ENCODE assay signal across 32 mouse cellular contexts in the genomic region with DNA sequence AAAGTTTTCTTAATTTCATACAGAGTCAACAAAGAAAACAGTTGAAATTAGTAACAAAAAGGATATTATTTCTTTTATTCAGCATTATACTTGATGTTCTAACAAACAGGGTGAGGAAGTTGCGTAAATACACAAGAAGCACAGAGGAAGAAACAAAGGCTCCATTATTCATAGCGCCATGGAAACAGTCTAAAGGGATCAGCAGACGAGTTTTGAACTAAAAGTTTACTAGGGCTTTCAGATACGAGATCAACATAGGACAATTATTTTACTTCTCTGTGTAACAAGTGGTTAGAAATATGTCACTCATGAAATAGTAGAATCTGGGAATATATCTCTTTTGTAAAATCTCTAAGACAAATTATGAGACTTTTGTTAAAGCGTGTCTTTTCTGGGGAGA. TPM values are rescaled to one million over a fixed set of nuclear protein-coding genes. Genes with fewer than 3 reads are reported as not detected.
DNase-seq lines count a peak whose midpoint lies in the region; ATAC-seq and TF ChIP-seq lines count a peak whose summit lies in the region.
"Had no signal": no experiment of that assay in that cellular context is flagged by ENCODE, and none has a peak within 500 bp of the region (broad histone marks: within the 10 kb centered on the region; RNA-seq: fewer than 3 reads in every experiment).

No protein-coding gene starts in this region.

- H3K9ac ChIP-seq in hindbrain, embryonic 11.5 days (ENCODE audit: low read depth, low read length), result no peak overlapping the region
- H3K9ac ChIP-seq: embryonic facial prominence, embryonic 13.5 days; heart, embryonic 12.5 days; kidney, embryonic 15.5 days; liver, embryonic 14.5 days had no signal

- no peaks in the 10 kb centered on the region for H3K27me3 ChIP-seq in hindbrain, embryonic 11.5 days (ENCODE audit: control insufficient read depth, insufficient read depth, low read length)
- no peaks in the 10 kb centered on the region for H3K27me3 ChIP-seq in hindbrain, embryonic 10.5 days (ENCODE audit: insufficient read depth, poor library complexity, severe bottlenecking)
- H3K27me3 ChIP-seq: embryonic facial prominence, embryonic 13.5 days; heart, embryonic 12.5 days; kidney, embryonic 15.5 days had no signal

- H3K4me3 ChIP-seq in hindbrain, embryonic 11.5 days (ENCODE audit: low read depth, low read length), result no peak overlapping the region
- no peak overlapping the region for H3K4me3 ChIP-seq in hindbrain, embryonic 10.5 days
- H3K4me3 ChIP-seq in left cerebral cortex, adult 2 months, result no peak overlapping the region
- H3K4me3 ChIP-seq in bone marrow macrophage, adult 2 months (ENCODE audit: insufficient read depth, low read length), result no peak overlapping the region
- H3K4me3 ChIP-seq: embryonic facial prominence, embryonic 13.5 days; forebrain, embryonic 10.5 days; heart, embryonic 12.5 days; kidney, embryonic 15.5 days had no signal

- no peaks in the 10 kb centered on the region for H3K36me3 ChIP-seq in hindbrain, embryonic 11.5 days (ENCODE audit: control insufficient read depth, insufficient read depth, low read length)
- peaks cover 3% of the 10 kb centered on the region for H3K36me3 ChIP-seq in hindbrain, embryonic 10.5 days
- H3K36me3 ChIP-seq: embryonic facial prominence, embryonic 13.5 days; kidney, embryonic 15.5 days had no signal

- WGBS in hindbrain, embryonic 11.5 days, result 57% methylated on average over 5 of the region's 5 CpGs
- WGBS in hindbrain, embryonic 10.5 days, result 56% methylated on average over 5 of the region's 5 CpGs

- peak; percentile 25 for DNase-seq in hindbrain, embryonic 11.5 days (ENCODE audit: low spot score)
- no peak for DNase-seq in hindbrain, embryonic 10.5 days (ENCODE audit: low spot score)
- DNase-seq in left cerebral cortex, adult 2 months (ENCODE audit: extremely low spot score in 1 of 2, low spot score in 2 of 2), result no peak
- DNase-seq in left cerebral cortex, postnatal 10 days (ENCODE audit: extremely low spot score in 1 of 2, low spot score in 2 of 2), result no peak
- DNase-seq in Muller cell, postnatal 12 days (ENCODE audit: inconsistent ontology term), result peak; percentile 32
- DNase-seq in kidney, postnatal 4 days, result no peak
- DNase-seq: adrenal gland, adult 2 months; adrenal gland, postnatal 36 days; B cell, adult 2 months; cerebellum, adult 11 months; cerebellum, adult 9-10 months; cerebellum, postnatal 36 days; heart, postnatal 4 days; kidney, adult 18-20 months; kidney, postnatal 25 days; layer of hippocampus, postnatal 36 days; liver; lung, adult 2 months; lung, postnatal 10 days; spleen, adult 18-20 months; thymus, adult 18-20 months; thymus, postnatal 25 days had no signal

- ATAC-seq in hindbrain, embryonic 11.5 days (ENCODE audit: low FRiP score), result no peak
- ATAC-seq: activated CD4-positive, CD25-positive, alpha-beta regulatory T cell, adult 4 months; forebrain, embryonic 16.5 days had no signal

- no peak for TF ChIP-seq POLR2A in bone marrow macrophage, adult 2 months (IDR thresholded peaks at IDR 0.05; ENCODE audit: borderline replicate concordance, low read depth, low read length)

- no peak overlapping the region for H3K27ac ChIP-seq in hindbrain, embryonic 11.5 days (ENCODE audit: low read depth, low read length)
- H3K27ac ChIP-seq in hindbrain, embryonic 10.5 days, result no peak overlapping the region
- peak overlapping the region; percentile 36; the same call in 1 of the 2 replicates for H3K27ac ChIP-seq in left cerebral cortex, adult 2 months
- peak overlapping the region; percentile 12; the same call in 1 of the 2 replicates for H3K27ac ChIP-seq in bone marrow macrophage, adult 2 months (ENCODE audit: insufficient read depth, low read depth, low read length)
- H3K27ac ChIP-seq: embryonic facial prominence, embryonic 13.5 days; forebrain, embryonic 10.5 days; kidney, embryonic 15.5 days; liver, embryonic 14.5 days; macrophage; stomach, postnatal 0 days had no signal

- H3K4me2 ChIP-seq in hindbrain, embryonic 11.5 days (replicated peaks; ENCODE audit: low read depth, low read length), result no peak overlapping the region
- H3K4me2 ChIP-seq: embryonic facial prominence, embryonic 13.5 days; heart, embryonic 12.5 days; kidney, embryonic 15.5 days had no signal

- intact Hi-C loops in left cerebral cortex, adult 2 months (cut with DNase I), result no loop called here
- intact Hi-C loops in left cerebral cortex, postnatal 10 days (cut with DNase I), result no loop called here

- TF ChIP-seq CTCF in left cerebral cortex, adult 2 months (IDR thresholded peaks at IDR 0.05), result no peak
- no peak for TF ChIP-seq CTCF in bone marrow macrophage, adult 2 months (IDR thresholded peaks at IDR 0.05; ENCODE audit: low read depth, low read length)

- H3K9me3 ChIP-seq in hindbrain, embryonic 11.5 days (ENCODE audit: control insufficient read depth, low read length), result no peaks in the 10 kb centered on the region
- H3K9me3 ChIP-seq in hindbrain, embryonic 10.5 days, result 0 out of 2 replicates have a peak, but pooled peaks cover 3% of the 10 kb centered on the region
- H3K9me3 ChIP-seq: embryonic facial prominence, embryonic 13.5 days; forebrain, embryonic 10.5 days; kidney, embryonic 15.5 days had no signal

- H3K4me1 ChIP-seq in hindbrain, embryonic 11.5 days (replicated peaks; ENCODE audit: control insufficient read depth, insufficient read depth, low read length), result no peaks in the 10 kb centered on the region
- peaks cover 3% of the 10 kb centered on the region; the same call in 1 of the 2 replicates for H3K4me1 ChIP-seq in hindbrain, embryonic 10.5 days (replicated peaks)
- H3K4me1 ChIP-seq in bone marrow macrophage, adult 2 months (ENCODE audit: control insufficient read depth, insufficient read depth, low read length), result peaks cover 23% of the 10 kb centered on the region

RNA-seq across cellular contexts. Expression of a gene that starts 31.5 kb away (rescaled TPM):
- 36.8 and 54.2 TPM in 2 replicates for polyA plus RNA-seq in hindbrain, embryonic 11.5 days (2014; fragmentation: Nextera tagmentation; extraction: Ambion mirVana)
- 30.3 and 33.7 TPM in 2 replicates for polyA plus RNA-seq in hindbrain, embryonic 10.5 days (2016; fragmentation: Nextera tagmentation; extraction: Ambion mirVana)
- total RNA-seq in left cerebral cortex, adult 2 months (2021), result 10 to 100 TPM; 37.7 to 39.3 TPM
- 10 to 100 TPM; 28.9 to 32.4 TPM for total RNA-seq in left cerebral cortex, postnatal 10 days (2021)
- polyA plus RNA-seq in bone marrow macrophage, adult 2 months (2012; ENCODE audit: insufficient read depth, insufficient read length, missing spikeins), result 29.1 and 32.7 TPM in 2 replicates

Comparison
In these comparisons a context has a peak if more than half of its experiments do, and no peak if none do; other contexts are left out.
1. DNase-seq: peak in hindbrain, embryonic 11.5 days (single experiment) and Muller cell, postnatal 12 days (single experiment); none in hindbrain, embryonic 10.5 days (single experiment), left cerebral cortex, adult 2 months (0 of 2), left cerebral cortex, postnatal 10 days (0 of 2) and kidney, postnatal 4 days (0 of 2).
2. H3K27ac ChIP-seq: peak in left cerebral cortex, adult 2 months (single experiment) and bone marrow macrophage, adult 2 months (single experiment); none in hindbrain, embryonic 11.5 days (single experiment) and hindbrain, embryonic 10.5 days (single experiment).